Mouse (Mus musculus) G1E (cell line): ENCODE measurements around the gene Rflna.

Experiments used
- CTCF ChIP-seq: IDR thresholded peaks from 2 replicates; pipeline ENCODE4 v1.5.1; 2012; ENCODE audit warnings: low read depth, low read length, inconsistent platforms, mixed read lengths
- GATA1 ChIP-seq: IDR thresholded peaks from 2 replicates; pipeline ENCODE4 v1.6.1; 2012; ENCODE audit warnings: borderline replicate concordance, low read length, inconsistent platforms, mixed read lengths
- GATA2 ChIP-seq: IDR thresholded peaks from 2 replicates; pipeline ENCODE4 v1.6.1; 2012; ENCODE audit warnings: low read depth, low read length, inconsistent platforms, borderline replicate concordance
- TAL1 ChIP-seq: conservative IDR thresholded peaks from 2 replicates; pipeline ENCODE4 v1.6.1; 2012; ENCODE audit warnings: low read depth, low read length, inconsistent platforms, mixed read lengths

DNA sequence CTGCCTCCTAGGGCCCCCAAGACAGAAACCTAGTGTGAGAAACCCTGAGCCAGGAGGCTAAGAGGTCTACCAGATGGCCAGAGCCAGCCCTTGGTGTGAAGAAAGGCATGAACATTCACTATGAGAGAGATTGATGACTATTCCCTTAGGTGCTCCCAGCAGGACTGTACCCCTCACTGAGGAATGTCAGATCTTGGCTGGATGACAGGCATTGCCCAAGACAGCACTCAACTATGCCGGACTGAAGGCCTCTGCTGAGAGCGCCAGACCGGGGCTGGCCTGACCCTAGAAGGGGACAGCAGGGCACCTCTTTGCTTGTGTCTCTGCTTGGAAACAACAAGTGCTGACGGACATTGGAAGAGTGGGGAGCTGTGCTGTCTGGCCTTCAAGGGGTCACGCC, 16.1 kb downstream of the Rflna start:
- TF ChIP-seq GATA1: no peak
- TF ChIP-seq TAL1: no peak
- TF ChIP-seq CTCF: no peak
- TF ChIP-seq GATA2: no peak
